Mouse (Mus musculus) heart, postnatal 36 days (tissue): ENCODE data around the gene Fopnl. TPM values are rescaled to one million over a fixed set of nuclear protein-coding genes. Genes with fewer than 3 reads are reported as not detected.
A peak's percentile ranks its signal among the peaks of the same experiment; 100 is the strongest.

Experiments used
- DNase-seq, 2 experiments: peaks; one replicate each; pipeline ENCODE4 v3.0.0; 2021 to 2022
- intact Hi-C: fragments of 180-260 bp; cut with DNase I; formaldehyde crosslinking; loops from one replicate; pipeline ENCODE4 v1.15.1; 2025
- total RNA-seq, 2 experiments: library from RNA; stranded (reverse); gene quantifications; 2 replicates each; pipeline ENCODE4 v1.2.3; 2021

Fopnl gene
- total RNA-seq, 2 experiments from 2014 or later, result 58.7 to 69.8 TPM

GRCm38 (mm10) chr16:14308245-14309073 lies 8.7 kb downstream of the Fopnl start:
- DNase-seq, result no peak
- intact Hi-C loops, result no loop called here

GRCm38 (mm10) chr16:14307373-14307772 lies 9.8 kb downstream of the Fopnl start:
- intact Hi-C loops, result no loop called here
- no peak for DNase-seq

GRCm38 (mm10) chr16:14306451-14306850 lies 10.8 kb downstream of the Fopnl start:
- DNase-seq, result no peak
- intact Hi-C loops, result no loop called here

GRCm38 (mm10) chr16:14304791-14305190 lies 12.4 kb downstream of the Fopnl start:
- intact Hi-C loops, result no loop called here
- DNase-seq, result no peak

- no peak for DNase-seq
- intact Hi-C loops, result no loop called here
Observed at GRCm38 (mm10) chr16:14303676-14304075, 13.5 kb downstream of the Fopnl start.

GRCm38 (mm10) chr16:14303148-14303547 lies 14.1 kb downstream of the Fopnl start:
- intact Hi-C loops, result no loop called here
- no peak for DNase-seq

- intact Hi-C loops, result no loop called here
- no peak for DNase-seq
Observed at GRCm38 (mm10) chr16:14298461-14298860, 18.7 kb downstream of the Fopnl start.

GRCm38 (mm10) chr16:14297746-14298145 lies 19.5 kb downstream of the Fopnl start:
- intact Hi-C loops, result no loop called here
- no peak for DNase-seq

- no peak for DNase-seq
- intact Hi-C loops, result no loop called here
Observed at GRCm38 (mm10) chr16:14297137-14297536, 20.1 kb downstream of the Fopnl start.

- DNase-seq, result no peak
- intact Hi-C loops, result no loop called here
Observed at GRCm38 (mm10) chr16:14296544-14297124, 20.6 kb downstream of the Fopnl start.

- intact Hi-C loops, result no loop called here
- DNase-seq, result no peak
Observed at GRCm38 (mm10) chr16:14295291-14295690, 21.9 kb downstream of the Fopnl start.

GRCm38 (mm10) chr16:14292205-14293199 lies 24.7 kb downstream of the Fopnl start:
- peak; percentile 11 to 18 for DNase-seq
- intact Hi-C loops, result no loop called here

- DNase-seq, result peak; percentile 73 to 80
- intact Hi-C loops, result loop anchor here (1.0 kb wide), 2 partner anchors 54 to 108 kb away; no protein-coding TSS in a partner anchor
Observed at GRCm38 (mm10) chr16:14291223-14291622, 26.0 kb downstream of the Fopnl start, which contains the start of gene Myh11. Myh11 (minus strand) TSS chr16:14291372.

GRCm38 (mm10) chr16:14272374-14272965 lies 44.7 kb downstream of the Fopnl start:
- intact Hi-C loops, result no loop called here
- DNase-seq, result no peak

GRCm38 (mm10) chr16:14265203-14265920 lies 51.8 kb downstream of the Fopnl start:
- intact Hi-C loops, result no loop called here
- no peak for DNase-seq

- intact Hi-C loops, result no loop called here
- no peak for DNase-seq
Observed at GRCm38 (mm10) chr16:14264504-14264903, 52.7 kb downstream of the Fopnl start.

- no peak for DNase-seq
- intact Hi-C loops, result no loop called here
Observed at GRCm38 (mm10) chr16:14263241-14263640, 54.0 kb downstream of the Fopnl start.

GRCm38 (mm10) chr16:14262410-14262809 lies 54.8 kb downstream of the Fopnl start:
- intact Hi-C loops, result no loop called here
- no peak for DNase-seq

- intact Hi-C loops, result loop anchor here (5.0 kb wide), 1 partner anchor 123 kb away; no protein-coding TSS in a partner anchor
- peak in 1 of 2 experiments; percentile 23 for DNase-seq
Observed at GRCm38 (mm10) chr16:14258856-14259255, 58.3 kb downstream of the Fopnl start.

GRCm38 (mm10) chr16:14253586-14253985 lies 63.6 kb downstream of the Fopnl start:
- peak; percentile 15 to 23 for DNase-seq
- intact Hi-C loops, result no loop called here
